Mouse (Mus musculus): ENCODE data around the gene Atrnl1. TPM values are rescaled to one million over a fixed set of nuclear protein-coding genes. Genes with fewer than 3 reads are reported as not detected.

Gene Atrnl1
- polyA plus RNA-seq, 1 experiment from 2014 or later = 4.5 TPM

GRCm38 (mm10) chr19:58164896-58165634 is 554.2 kb downstream of the Atrnl1 start:
- 85% methylated on average over 7 of the region's 7 CpGs for WGBS
- no peak for DNase-seq (ENCODE audit: low spot score)
- H3K27me3 ChIP-seq (ENCODE audit: insufficient read depth, poor library complexity, severe bottlenecking) = 0 out of 2 replicates have a peak, but pooled peaks cover 4% of the 10 kb centered on the region

DNA sequence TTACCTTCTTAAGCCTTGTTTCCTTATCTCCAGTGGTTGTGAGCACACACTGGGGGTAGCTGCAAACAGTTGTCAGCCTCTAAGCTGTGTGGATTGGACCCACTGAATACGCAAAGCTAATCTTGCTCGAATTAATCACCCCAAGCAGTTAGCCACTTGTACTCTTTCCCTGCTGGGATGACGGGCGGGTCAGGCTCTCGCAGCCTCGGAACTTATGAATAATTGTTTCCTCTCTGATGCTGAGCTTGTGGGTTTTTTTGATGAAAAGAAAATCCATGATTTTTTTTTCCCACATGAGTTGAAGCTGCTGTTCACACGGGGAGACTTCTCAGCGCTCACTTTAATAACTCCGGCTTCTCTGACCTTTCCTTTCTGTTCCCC is 554.8 kb downstream of the Atrnl1 start:
- 54% methylated on average over 9 of the region's 9 CpGs for WGBS
- H3K27ac ChIP-seq = no peak overlapping the region
- peaks cover 26% of the 10 kb centered on the region for H3K4me1 ChIP-seq (replicated peaks)

More at GRCm38 (mm10) chr19:58164896-58165634, 554.2 kb downstream of the Atrnl1 start:
- Histone ChIP-seq H3K4me1 (replicated peaks) (peaks cover 26% of the 10 kb centered on the region), H3K27ac (peak overlapping the region; percentile 23; the same call in 1 of the 2 replicates), H3K36me3 (no peaks in the 10 kb centered on the region), H3K9me3 (no peaks in the 10 kb centered on the region), H3K4me3 (no peak overlapping the region)

GRCm38 (mm10) chr19:58166147-58166546 is 555.3 kb downstream of the Atrnl1 start:
- Histone ChIP-seq H3K27ac (no peak overlapping the region), H3K4me1 (replicated peaks) (peaks cover 26% of the 10 kb centered on the region), H3K27me3 (ENCODE audit: insufficient read depth, poor library complexity, severe bottlenecking) (0 out of 2 replicates have a peak, but pooled peaks cover 4% of the 10 kb centered on the region), H3K9me3 (no peaks in the 10 kb centered on the region), H3K4me3 (no peak overlapping the region), H3K36me3 (no peaks in the 10 kb centered on the region)
- 77% methylated on average over 6 of the region's 6 CpGs for WGBS
- no peak for DNase-seq (ENCODE audit: low spot score)

More for the DNA sequence above, 554.8 kb downstream of the Atrnl1 start:
- no peak for DNase-seq (ENCODE audit: low spot score)
- Histone ChIP-seq H3K27me3 (ENCODE audit: insufficient read depth, poor library complexity, severe bottlenecking) (0 out of 2 replicates have a peak, but pooled peaks cover 4% of the 10 kb centered on the region), H3K4me3 (no peak overlapping the region), H3K9me3 (no peaks in the 10 kb centered on the region), H3K36me3 (no peaks in the 10 kb centered on the region)

- Histone ChIP-seq H3K4me1 (replicated peaks) (peaks cover 21% of the 10 kb centered on the region), H3K9me3 (no peaks in the 10 kb centered on the region), H3K4me3 (no peak overlapping the region), H3K27ac (no peak overlapping the region), H3K27me3 (ENCODE audit: insufficient read depth, poor library complexity, severe bottlenecking) (peaks cover 12% of the 10 kb centered on the region), H3K36me3 (no peaks in the 10 kb centered on the region)
- 91% methylated on average over 10 of the region's 10 CpGs for WGBS
- DNase-seq (ENCODE audit: low spot score) = no peak
These were observed 567.6 kb downstream of the Atrnl1 start for GRCm38 (mm10) chr19:58178410-58178809.

DNA sequence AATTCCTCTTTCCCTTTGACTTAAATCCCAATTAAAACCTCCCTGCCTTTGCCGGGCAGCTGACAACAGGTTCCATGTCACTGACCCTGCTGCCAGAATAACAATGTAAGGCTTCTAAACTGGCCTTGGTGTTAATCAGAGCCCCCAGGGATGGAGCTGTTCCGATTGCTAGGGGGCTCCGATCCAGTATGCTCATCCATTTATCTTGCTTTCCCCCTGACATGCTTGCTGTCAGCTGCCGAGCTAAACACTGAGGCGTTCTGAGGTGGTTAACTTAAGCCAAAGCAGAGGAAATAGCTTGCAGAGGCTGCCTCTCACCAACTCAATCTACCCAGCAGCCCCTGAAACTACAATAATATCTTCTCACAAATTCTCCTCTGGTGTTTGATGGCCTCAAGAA is 569.9 kb downstream of the Atrnl1 start:
- no peaks in the 10 kb centered on the region for H3K9me3 ChIP-seq
- no peak overlapping the region for H3K4me3 ChIP-seq
- H3K27ac ChIP-seq = peak overlapping the region; percentile 8; the same call in 1 of the 2 replicates
- DNase-seq (ENCODE audit: low spot score) = peak; percentile 30
- peaks cover 12% of the 10 kb centered on the region for H3K27me3 ChIP-seq (ENCODE audit: insufficient read depth, poor library complexity, severe bottlenecking)
- WGBS = under 1% methylated on average over 5 of the region's 5 CpGs
- no peaks in the 10 kb centered on the region for H3K36me3 ChIP-seq
- peaks cover 21% of the 10 kb centered on the region for H3K4me1 ChIP-seq (replicated peaks)

Other genes with a start within 250 kb of the Atrnl1 start
- 19.3 and 21.2 TPM in 2 replicates for gene Trub1, start 158.1 kb upstream of the Atrnl1 start, polyA plus RNA-seq (2016; fragmentation: Nextera tagmentation; extraction: Ambion mirVana)